Mouse (Mus musculus) lung, postnatal 25 days (tissue): ENCODE data around the gene Thap8.
A peak's percentile ranks its signal among the peaks of the same experiment; 100 is the strongest.
"Not testable (repeated sequence)": the region's sequence is repeated elsewhere in the genome, so short reads cannot be mapped to it uniquely, and the experiment has no call there.

Source experiments
- DNase-seq: peaks from one replicate; pipeline ENCODE4 v3.0.0; 2022; ENCODE audit warnings: low spot score

Thap8 gene

GRCm38 (mm10) chr7:30279951-30280669 lies at the start of gene Thap8, which contains the start of gene Wdr62:
Thap8 (plus strand) TSS chr7:30280094.
Wdr62 (minus strand) TSS chr7:30280419.
- DNase-seq, result peak; percentile 94

DNA sequence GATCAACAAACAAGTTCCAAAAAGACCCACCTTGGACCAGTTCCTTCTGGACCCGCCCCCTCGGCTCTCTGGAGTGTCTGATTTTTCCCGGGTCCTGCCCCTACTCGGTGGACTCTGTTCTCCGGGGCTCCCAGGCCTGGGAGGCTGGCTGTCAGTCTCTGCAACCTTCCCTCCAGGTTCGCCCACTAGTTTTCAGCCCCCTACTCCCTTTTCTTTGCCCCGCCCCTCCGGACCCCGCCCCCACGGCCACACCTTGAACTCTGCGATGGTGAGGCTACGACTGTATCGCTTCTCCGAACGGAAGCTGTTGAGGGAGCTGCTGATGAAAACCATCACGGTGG lies 48.6 kb upstream of the Thap8 start:
- DNase-seq, result no peak

DNA sequence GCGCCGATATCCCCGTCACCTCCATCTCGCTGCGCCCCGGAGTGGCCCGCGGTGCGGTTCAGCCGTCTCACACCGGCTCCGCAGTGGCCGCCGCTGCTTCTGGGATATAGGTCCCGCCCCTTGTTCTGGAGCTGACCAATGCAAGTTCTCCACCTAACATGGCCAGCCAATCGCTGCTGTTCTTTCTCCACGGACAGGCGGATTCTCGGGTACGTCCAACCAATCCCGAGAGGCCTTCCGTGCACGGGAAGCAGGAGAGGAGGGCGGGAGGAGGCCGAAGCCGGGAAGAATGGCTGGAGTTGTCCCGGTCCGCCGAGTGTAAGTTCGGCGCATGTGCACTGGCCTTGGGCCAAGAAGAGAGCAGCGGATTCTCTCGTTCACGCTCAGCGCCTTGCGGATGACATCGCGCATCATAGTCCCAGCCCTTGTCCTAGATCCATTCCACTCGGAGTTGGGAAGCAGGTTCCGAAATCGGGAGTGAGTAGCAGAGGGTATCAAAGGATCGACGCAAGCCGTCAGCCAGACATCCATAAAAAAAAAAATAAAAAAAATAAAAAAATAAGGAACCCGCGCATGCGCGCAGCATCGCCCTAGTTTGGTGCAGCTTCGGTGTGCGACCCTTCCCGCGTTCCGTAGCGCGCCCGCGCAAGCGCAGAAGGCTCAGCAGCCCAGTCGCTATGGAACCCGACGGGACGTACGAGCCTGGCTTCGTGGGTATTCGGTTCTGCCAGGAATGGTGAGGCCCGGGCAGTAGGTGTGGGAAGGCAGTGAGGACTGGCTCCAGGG lies 48.0 kb upstream of the Thap8 start, which contains the start of the genes Polr2i and Tbcb:
TSS of gene Polr2i (plus strand) at position 280 of the 786 bp plus-strand sequence.
TSS of gene Tbcb (minus strand) at position 604 of the 786 bp plus-strand sequence.
- peak; percentile 99 for DNase-seq

DNA sequence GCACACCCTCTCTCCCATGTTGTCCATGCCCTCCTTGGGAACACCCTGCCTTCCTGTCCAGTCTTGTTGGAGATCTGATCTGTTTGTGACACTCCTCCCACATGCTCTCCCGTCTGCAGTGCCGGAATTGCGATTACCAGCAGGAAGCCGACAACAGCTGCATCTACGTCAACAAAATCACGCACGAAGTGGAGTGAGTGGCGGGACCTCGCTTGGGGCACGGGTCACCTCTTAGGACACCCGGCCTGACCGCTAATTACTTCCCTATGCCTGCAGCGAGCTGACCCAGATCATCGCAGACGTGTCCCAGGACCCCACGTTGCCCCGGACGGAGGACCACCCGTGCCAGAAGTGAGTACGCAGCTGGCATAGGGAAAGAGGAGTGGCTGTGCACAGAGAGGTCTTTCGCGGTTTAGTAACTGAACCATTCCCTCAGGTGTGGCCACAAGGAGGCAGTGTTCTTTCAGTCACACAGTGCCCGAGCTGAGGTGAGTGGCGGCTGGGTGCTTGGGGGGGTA lies 47.2 kb upstream of the Thap8 start:
- peak; percentile 49 for DNase-seq

DNA sequence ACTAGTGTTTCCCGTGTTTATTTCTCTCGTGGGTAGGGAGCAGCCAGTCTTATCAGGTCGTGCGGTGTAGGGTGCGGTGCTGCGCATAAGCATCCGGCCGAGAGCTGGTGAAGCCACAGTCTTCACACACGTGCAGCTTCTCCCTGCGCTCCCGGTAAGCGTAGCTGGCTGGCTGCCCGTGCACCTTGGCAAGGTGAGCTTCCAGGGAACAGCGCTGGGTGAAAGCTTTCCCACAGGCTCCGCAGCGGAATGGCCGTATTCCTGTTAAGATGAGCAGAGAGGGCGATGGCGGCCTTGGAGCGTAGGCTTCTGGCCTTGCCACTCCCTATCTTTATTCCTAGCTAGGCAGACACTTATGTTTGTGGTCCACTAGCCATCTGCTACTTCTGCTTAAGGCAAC lies 46.5 kb upstream of the Thap8 start:
- DNase-seq, result no peak

- peak; percentile 24 for DNase-seq
These were observed 45.5 kb upstream of the Thap8 start for GRCm38 (mm10) chr7:30234276-30234858.

GRCm38 (mm10) chr7:30235091-30235490 lies 44.8 kb upstream of the Thap8 start:
- DNase-seq, result no peak

DNA sequence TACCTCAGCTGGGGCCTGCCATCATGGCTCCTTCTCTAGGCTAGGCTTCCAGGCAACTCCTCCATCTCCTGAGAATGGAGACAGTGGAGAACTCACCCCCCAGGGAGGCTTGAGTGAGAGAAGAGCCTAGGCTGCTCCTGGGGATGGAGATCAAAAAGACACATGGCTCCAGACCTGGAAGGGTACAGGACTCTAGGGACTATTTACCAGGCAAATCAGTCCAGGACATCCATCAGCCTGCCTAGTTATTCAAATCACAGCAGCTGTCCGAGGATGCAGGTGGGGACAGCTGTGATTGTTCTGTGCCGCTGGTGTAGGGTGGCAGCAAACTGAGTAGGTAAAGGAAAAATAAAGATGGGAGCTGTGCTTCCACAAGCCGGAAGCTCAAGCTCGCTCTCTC lies 44.3 kb upstream of the Thap8 start, which contains the start of gene Ovol3:
TSS of gene Ovol3 (minus strand) at position 101 of the 400 bp plus-strand sequence.
- DNase-seq, result no peak

- not testable (repeated sequence) for DNase-seq
These were observed 42.5 kb upstream of the Thap8 start for GRCm38 (mm10) chr7:30237374-30237773.

GRCm38 (mm10) chr7:30251956-30252954 lies 27.6 kb upstream of the Thap8 start:
- DNase-seq, result peak; percentile 69

GRCm38 (mm10) chr7:30265041-30265440 lies 14.9 kb upstream of the Thap8 start:
- no peak for DNase-seq

DNA sequence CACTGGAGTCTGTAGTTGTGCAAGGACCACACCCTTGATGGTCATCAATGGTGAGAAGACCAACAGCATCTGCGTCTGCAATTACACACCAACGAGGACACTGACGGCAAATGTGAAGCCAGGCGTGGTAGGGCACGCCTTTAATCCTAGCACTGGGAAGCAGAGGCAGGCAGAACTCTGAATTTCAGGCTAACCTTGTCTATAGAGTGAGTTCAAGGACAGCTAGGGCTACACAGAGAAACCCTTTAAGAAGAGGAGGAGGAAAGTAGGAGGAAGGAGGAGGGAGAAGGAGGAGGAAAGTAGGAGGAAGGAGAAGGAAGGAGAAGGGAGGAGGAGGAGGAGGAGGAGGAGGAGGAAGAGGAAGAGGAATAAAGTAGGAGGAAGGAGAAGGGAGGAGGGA lies 14.4 kb upstream of the Thap8 start:
- no peak for DNase-seq

DNA sequence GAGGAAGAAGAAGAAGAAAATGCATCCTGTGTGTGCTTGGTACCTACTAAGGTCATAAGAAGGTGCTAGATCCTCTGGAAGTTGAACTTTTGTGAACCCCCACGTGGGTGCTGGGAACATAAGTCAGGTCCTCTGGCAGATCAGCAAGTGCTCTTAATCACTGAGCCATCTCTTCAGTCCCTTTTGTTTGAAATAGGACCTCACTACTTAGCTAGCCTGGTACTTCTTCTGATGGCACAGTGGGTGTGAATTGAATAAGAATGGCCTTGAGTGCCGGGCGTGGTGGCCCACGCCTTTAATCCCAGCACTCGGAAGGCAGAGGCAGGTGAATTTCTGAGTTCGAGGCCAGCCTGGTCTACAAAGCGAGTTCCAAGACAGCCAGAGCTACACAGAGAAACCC lies 14.0 kb upstream of the Thap8 start:
- DNase-seq, result no peak

GRCm38 (mm10) chr7:30266780-30267179 lies 13.1 kb upstream of the Thap8 start:
- no peak for DNase-seq

DNA sequence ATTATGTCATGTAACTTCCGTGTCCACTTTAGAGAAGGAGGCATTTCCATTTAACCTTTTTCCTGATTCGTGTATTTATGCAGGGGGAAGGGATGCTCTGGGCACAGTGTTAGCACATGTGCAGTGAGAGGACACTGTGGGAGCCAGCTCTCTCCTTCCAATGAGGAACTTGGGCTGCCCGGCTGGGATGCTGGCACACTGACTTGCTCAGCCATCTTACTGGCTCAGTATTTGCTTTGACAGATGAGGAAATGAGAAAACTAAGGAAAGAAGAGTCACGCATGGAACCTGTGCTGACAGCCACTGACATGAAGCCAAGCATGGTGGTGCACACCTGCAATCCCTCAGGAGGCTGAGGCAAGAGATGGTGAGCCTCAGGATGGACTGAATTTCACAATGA lies 10.3 kb upstream of the Thap8 start:
- no peak for DNase-seq

GRCm38 (mm10) chr7:30274383-30274782 lies 5.5 kb upstream of the Thap8 start:
- DNase-seq, result no peak

GRCm38 (mm10) chr7:30278911-30279310 lies 983 bp upstream of the Thap8 start:
- DNase-seq, result no peak

GRCm38 (mm10) chr7:30279536-30279935 lies 358 bp upstream of the Thap8 start:
- DNase-seq, result no peak

GRCm38 (mm10) chr7:30280670-30281138 lies 810 bp downstream of the Thap8 start:
- DNase-seq, result peak; percentile 92

DNA sequence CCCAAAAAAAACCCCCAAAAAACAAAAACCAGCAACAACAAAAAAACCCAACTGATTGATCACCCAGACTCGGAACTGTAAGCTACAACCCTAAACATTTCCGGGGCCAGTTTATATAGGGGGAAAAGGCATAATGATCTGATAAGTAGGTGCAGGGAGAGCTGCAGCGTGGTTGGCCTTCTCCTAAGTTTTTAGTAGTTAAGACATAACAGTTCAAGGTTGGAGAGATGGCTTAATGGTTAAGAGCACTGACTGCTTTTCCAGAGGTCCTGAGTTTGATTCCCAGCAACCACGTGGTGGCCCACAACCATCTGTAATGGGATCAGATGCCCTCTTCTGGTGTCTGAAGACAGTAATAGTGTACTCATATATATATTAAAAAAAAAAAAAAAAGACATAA lies 1.6 kb downstream of the Thap8 start:
- DNase-seq, result no peak

DNA sequence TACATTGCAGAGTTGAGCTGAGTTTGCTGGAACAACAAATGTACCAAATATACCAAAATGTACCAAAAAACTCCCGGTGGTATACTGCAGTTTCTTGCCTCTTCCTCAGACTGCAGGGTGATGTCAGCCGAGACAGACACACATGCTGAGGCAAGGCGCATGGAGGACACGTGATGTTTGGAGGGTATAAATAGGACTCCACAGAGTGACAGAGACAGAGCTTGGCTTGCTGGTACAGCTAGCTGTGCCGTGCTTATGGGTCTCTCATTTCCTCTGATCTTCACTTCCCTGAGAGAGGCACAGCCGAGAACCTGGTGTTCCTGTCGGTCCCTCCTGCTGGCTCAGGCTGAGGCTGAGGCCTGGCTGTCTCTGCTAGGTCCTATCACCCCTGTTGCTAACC lies 2.8 kb downstream of the Thap8 start:
- no peak for DNase-seq
